Mouse (Mus musculus) adrenal gland, postnatal 14 days (tissue): Measurements from ENCODE around the gene Elobl. TPM values are rescaled to one million over a fixed set of nuclear protein-coding genes. Genes with fewer than 3 reads are reported as not detected.

Source experiments
- DNase-seq: peaks from one replicate; pipeline ENCODE4 v3.0.0; 2021; ENCODE audit warnings: mixed read lengths
- total RNA-seq: library from RNA; stranded (reverse); gene quantifications from 2 replicates; pipeline ENCODE4 v1.2.3, GENCODE M21; 2021

The Elobl gene
- total RNA-seq, 1 experiment from 2014 or later = not detected

GRCm38 (mm10) chr11:88986616-88987015 lies 19.9 kb upstream of the Elobl start:
- no peak for DNase-seq

- no peak for DNase-seq
Observed at GRCm38 (mm10) chr11:88981337-88981736, 14.6 kb upstream of the Elobl start.

GRCm38 (mm10) chr11:88977188-88977587 lies 10.5 kb upstream of the Elobl start:
- DNase-seq = peak; percentile 30

GRCm38 (mm10) chr11:88976320-88976719 lies 9.6 kb upstream of the Elobl start:
- no peak for DNase-seq

- peak; percentile 96 for DNase-seq
Observed at GRCm38 (mm10) chr11:88973776-88974701, 7.3 kb upstream of the Elobl start.

GRCm38 (mm10) chr11:88970202-88970732 lies 3.5 kb upstream of the Elobl start, which contains the start of gene Coil:
Gene Coil, plus strand, starts transcription at chr11:88970252.
- peak; percentile 41 for DNase-seq

- DNase-seq = no peak
Observed at GRCm38 (mm10) chr11:88958851-88959250, 7.9 kb downstream of the Elobl start.

GRCm38 (mm10) chr11:88955217-88955969 lies 11.3 kb downstream of the Elobl start, which contains the start of gene Scpep1:
Gene Scpep1, minus strand, starts transcription at chr11:88955465.
- peak; percentile 99 for DNase-seq

- DNase-seq = peak; percentile 40
Observed at GRCm38 (mm10) chr11:88954803-88955202, 11.9 kb downstream of the Elobl start.

GRCm38 (mm10) chr11:88953582-88953981 lies 13.1 kb downstream of the Elobl start:
- no peak for DNase-seq

GRCm38 (mm10) chr11:88952117-88952516 lies 14.6 kb downstream of the Elobl start:
- no peak for DNase-seq

- no peak for DNase-seq
Observed at GRCm38 (mm10) chr11:88951576-88951975, 15.2 kb downstream of the Elobl start.

- DNase-seq = no peak
Observed at GRCm38 (mm10) chr11:88950640-88951250, 16.0 kb downstream of the Elobl start.

- DNase-seq = no peak
Observed at GRCm38 (mm10) chr11:88949802-88950639, 16.7 kb downstream of the Elobl start.

- DNase-seq = no peak
Observed at GRCm38 (mm10) chr11:88948896-88949295, 17.8 kb downstream of the Elobl start.

- no peak for DNase-seq
Observed at GRCm38 (mm10) chr11:88945971-88946585, 20.7 kb downstream of the Elobl start.

- DNase-seq = no peak
Observed at GRCm38 (mm10) chr11:88941489-88941888, 25.2 kb downstream of the Elobl start.

GRCm38 (mm10) chr11:88939634-88940033 lies 27.1 kb downstream of the Elobl start:
- no peak for DNase-seq

- DNase-seq = no peak
Observed at GRCm38 (mm10) chr11:88938770-88939169, 28.0 kb downstream of the Elobl start.

GRCm38 (mm10) chr11:88937886-88938285 lies 28.8 kb downstream of the Elobl start:
- no peak for DNase-seq
